Mouse (Mus musculus): ENCODE measurements around the gene Zmym5.
"Not testable (repeated sequence)": the region's sequence is repeated elsewhere in the genome, so short reads cannot be mapped to it uniquely, and the experiment has no call there.

Zmym5 gene

DNA sequence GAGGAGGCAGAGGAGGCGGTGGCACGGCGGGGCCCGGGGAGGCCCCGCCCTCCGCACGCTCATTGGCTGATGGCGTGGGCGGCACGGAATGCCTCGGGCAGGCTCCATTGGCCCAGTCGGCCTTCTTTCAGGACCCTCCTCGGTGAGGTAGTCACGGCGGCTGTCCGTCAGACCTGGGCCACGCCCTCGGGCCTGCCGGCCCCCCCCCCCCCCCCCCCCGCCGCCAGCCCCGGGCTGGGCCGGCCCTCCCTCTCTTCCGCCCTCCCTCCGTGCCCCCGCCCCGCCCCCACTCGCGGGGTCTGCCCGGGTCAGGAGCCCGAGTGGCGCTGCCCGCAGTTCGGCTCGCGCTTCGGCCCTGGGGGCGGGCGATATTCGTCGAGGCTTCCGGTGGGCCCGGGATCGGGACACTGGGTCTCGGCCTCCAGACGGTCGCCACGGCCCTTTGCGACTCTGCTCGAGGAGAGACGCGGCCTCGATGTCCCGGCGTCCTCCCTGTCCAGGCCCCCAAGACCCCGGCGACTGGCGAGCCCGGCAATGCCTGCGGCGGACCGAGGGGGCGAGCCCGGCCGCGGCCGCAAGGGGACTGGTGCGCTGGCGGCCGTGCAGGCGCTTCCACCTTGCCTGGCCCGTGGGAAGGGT lies at the start of gene Zmym5:
Gene Zmym5, minus strand, starts transcription at position 16 of the 639 bp plus-strand sequence.
- peak; percentile 70 to 89 for DNase-seq

DNA sequence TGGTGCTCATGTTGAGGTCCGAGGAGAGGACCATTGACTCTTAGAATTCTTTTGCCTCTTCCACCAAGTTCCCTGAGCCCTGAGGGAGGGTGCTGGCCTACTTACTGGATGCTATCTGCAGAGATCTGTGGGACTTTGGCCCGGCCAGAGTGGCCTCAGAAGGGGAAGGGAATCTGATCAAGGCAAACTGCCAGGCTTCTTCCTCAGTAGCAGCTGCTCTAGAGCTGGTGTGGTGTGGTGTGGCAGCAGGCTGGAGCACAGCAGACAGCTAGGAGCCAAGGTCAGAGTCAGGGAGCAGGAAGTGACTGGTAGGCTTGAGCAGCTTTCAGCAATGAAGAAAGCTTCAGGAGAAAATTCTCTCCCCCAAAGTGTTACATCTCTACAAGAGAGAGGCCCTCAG lies 38.2 kb upstream of the Zmym5 start:
- DNase-seq = no peak

- DNase-seq = no peak
Observed at GRCm38 (mm10) chr14:56848322-56848721, 36.8 kb upstream of the Zmym5 start.

DNA sequence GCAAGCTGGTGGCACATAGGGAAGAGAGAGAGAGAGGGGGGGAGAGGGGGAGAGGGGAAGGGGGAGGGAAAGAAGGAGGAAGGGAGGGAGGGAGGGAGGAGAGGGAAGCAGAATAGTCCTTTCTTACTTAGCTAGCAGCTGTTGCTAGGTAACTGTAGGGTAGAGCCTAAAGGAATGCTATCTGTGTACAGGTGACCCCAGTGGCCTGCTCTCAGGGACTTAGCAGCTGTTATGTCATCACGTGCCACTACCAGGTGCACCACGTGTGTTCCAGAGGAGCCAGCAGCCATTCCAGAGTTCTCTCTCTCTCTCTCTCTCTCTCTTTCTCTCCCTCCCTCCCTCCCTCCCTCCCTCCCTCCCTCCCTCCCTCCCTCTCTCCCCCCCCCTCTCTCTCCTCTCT lies 33.0 kb upstream of the Zmym5 start:
- no peak for DNase-seq

DNA sequence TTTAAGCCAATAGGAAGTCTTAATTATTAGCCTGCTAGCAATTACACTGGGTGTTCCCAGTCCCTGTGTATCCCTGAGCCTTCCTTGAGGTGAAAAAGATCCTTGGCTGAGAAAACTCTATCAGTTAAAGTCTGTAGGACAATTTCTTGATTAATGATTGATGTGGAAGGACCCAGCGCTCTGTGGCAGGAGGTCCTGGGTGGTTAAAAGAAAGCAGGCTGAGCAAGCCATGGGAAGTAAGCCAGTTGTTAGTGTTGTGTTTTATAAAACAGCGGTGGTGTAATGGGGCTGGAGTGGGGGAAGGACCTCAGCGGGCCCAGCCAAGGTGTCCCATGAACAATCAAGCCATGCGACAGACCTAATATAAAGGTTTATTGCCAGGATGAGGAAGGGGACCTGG lies 32.5 kb upstream of the Zmym5 start:
- no peak for DNase-seq

- DNase-seq = not testable (repeated sequence)
Observed at GRCm38 (mm10) chr14:56834576-56834975, 23.1 kb upstream of the Zmym5 start.

DNA sequence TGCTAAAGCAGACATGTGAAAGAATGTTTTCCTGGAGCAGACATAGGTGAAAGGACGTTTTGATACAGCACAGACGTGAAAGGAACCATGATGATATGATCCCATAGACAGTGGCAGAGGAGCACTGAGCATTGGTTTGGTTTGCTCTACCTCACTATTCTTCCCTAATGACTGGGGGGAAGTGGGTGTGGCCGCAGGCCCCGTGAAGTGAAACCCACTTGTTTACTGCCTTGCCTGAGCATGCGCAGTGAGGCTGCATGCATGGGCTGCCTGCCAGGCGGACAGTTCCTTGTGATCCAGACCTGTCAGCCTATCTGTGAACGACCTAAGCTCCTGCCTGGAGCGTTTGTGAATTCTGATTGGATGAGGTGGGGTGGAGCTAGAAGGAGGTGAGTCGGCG lies 21.7 kb upstream of the Zmym5 start:
- peak; percentile 8 to 14 for DNase-seq

- DNase-seq = no peak
Observed at GRCm38 (mm10) chr14:56832563-56833113, 21.1 kb upstream of the Zmym5 start.

GRCm38 (mm10) chr14:56832147-56832546 lies 20.6 kb upstream of the Zmym5 start:
- no peak for DNase-seq

GRCm38 (mm10) chr14:56830491-56831045 lies 19.1 kb upstream of the Zmym5 start:
- no peak for DNase-seq

DNA sequence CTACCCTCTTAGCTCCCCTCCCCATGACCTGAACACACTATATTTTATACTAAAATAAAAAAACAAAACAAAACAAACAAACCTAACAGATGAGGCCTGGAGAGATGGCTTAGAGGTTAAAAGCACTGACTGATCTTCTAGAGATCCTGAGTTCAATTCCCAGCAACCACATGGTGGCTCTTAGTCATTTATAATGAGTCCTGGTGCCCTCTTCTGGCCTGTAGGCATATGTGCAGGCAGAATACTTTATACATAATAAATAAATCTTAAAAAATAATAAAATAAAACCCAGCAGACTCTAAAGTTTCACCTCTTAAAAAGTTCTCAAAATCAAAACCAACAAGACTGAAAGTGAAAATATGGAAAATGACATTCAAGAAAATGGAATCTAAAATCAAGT lies 13.0 kb upstream of the Zmym5 start:
- DNase-seq = no peak

DNA sequence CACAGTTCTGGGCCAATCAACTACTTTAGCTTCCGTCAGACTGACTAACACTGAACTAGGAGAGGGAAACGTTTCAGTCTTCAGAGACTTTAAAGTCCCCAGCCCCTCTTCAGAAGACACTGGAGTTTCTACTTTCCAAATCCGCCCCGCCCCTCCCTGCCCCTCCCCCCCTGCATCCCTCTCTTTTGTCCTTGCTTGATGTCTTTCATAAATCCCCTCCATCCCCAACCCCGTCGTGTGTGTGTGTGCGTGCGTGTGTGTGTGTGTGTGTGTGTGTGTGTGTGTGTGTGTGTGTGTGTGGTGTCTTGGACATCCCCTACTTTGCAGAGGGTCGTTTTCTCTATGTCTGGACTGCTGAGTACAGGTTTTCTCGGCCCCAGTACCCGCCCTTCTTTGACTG lies 6.1 kb upstream of the Zmym5 start:
- DNase-seq = no peak

DNA sequence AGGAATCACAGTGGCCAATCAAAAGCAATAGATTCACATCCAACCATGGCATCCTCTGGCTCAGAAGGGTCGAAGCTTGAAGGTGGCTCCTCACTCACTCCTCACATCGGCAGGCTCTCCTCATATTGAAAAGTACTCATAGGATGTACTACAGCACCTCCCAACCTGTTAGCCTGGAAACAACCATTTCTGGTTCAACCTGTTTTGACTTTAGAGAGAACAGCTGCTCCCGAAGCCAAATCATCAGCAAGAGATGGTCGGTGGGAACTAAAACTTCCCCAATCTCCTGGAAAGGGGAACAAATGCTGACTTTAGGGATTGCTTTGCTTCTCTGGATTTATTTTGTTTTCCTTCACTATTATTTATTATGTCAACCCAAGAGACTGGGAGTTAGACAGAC lies 5.6 kb upstream of the Zmym5 start:
- no peak for DNase-seq

DNA sequence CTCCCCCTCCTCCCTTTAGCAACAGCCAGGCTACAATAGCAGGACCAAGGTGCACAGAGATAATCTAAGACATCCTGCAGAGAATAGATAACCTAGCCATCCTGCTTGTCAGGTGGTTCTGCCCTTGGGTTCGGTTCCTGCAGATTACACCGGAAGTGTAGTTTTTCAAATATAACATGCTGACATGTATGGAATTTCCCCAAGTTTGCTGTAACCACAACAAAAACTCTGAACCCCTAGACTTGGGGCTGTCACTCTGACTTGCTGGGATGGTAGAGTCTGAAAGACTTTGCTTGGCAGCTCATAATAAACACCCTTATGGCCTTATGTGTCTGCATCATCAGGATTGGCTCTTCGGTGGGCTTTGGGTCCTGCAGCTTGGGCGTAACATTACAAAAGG lies 5.0 kb upstream of the Zmym5 start:
- DNase-seq = no peak

GRCm38 (mm10) chr14:56812520-56813036 lies 1.1 kb upstream of the Zmym5 start:
- peak; percentile 65 to 80 for DNase-seq

GRCm38 (mm10) chr14:56810781-56811690 lies 480 bp downstream of the Zmym5 start:
- peak; percentile 30 to 43 for DNase-seq

DNA sequence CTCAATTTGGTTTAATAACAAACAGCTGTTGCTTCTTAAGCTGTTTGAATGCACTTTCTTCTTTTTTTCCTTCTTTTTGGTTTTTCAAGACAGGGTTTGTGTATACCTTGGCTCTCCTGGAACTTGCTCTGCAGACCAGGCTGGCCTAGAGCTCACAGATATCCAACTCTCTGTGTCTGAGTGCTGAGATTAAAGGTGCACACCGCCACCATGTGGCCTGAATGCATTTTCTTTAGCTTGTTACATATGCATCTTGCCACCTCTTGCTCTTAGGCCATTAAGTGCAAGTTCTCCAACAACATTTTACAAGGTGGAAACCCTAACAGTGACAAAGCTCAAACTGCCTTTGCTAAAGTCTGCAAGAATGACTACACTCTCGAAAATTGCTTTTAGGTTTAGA lies 18.3 kb downstream of the Zmym5 start:
- peak; percentile 27 to 28 for DNase-seq

GRCm38 (mm10) chr14:56784575-56784974 lies 26.9 kb downstream of the Zmym5 start:
- DNase-seq = no peak

- no peak for DNase-seq
Observed at GRCm38 (mm10) chr14:56778933-56779300, 32.6 kb downstream of the Zmym5 start.

DNA sequence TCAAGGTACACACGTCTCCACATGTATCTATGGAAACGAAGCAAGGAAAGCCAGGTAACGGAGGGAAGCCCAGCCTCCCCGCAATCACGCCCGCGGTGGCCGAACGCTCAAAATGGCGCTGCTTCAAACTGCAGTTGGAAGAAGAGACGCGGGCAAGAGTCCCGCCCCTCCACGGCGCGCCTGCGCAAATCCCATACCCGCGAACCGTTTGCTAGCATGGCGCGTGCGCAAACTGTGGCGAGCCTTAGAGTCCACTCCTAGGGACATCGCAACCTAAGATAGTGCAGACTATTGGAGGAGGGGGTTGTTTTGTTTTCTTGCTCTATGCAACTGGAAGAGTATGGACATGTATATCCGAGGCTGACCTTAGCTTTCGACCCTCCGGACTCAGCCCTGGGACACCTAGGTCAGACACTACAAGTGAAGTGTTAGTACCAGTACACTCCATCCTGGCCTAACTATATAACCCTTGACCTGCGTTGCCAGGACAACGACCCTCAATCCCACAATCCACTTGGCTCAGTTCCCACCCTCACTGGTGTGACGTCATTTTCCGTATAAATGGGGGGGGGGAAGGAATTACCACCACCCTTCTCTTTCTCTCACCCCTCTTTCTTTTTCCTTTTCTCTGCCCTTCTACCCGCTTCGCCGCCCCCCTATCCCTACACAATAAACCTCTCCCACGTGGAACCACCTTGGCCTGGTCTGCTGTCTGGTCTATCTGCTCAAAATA lies 33.1 kb downstream of the Zmym5 start, which contains the start of gene Pspc1:
Gene Pspc1, minus strand, starts transcription at position 117 of the 733 bp plus-strand sequence.
- peak; percentile 91 to 93 for DNase-seq

DNA sequence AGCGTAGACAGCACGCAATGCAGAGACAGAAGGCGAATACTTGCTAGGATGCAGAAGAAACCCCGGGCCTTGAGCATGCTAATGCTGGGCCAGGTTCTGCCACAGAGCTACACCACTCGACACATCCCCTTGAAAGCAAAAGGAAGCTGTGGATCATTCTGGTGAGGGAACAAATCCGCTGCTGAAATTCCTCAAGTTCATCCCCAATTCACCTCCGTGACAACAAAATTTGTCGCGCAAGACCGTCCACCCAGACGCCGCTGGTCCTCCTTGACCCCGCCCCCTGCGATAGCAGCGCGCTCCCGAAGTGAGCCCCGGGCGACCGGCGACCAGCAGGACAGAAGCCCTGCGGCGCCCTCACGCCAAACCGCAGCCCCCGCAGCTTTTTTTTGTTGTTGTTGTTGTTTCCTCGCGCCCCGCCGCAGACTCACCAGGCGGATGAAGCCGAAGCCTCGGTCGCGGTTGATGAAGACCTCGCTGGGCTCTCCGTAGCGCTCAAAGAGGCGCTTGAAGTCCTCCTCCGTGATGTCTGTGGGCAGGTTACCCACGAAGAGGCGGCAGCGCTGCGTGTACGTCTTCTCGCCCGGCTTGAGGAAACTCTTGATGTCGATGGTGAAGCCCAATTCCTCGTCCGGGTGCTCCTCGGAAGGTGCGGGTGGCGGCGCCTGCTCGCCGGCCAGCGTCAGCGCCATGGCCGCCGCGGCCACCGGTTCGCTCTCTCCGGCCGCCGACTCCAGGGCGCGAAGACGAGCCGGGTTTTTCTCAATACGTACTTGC lies 34.0 kb downstream of the Zmym5 start:
- peak; percentile 40 to 51 for DNase-seq
